Mouse (Mus musculus) embryonic fibroblast, embryonic 13.5 days (primary cell): ENCODE results near the gene Ppp1ca.

Experiments used
- CTCF ChIP-seq: IDR thresholded peaks from 2 replicates; pipeline ENCODE4 v1.5.1; 2011; ENCODE audit warnings: mild to moderate bottlenecking, control low read depth, low read length, moderate library complexity, borderline replicate concordance; ENCODE audit not compliant: insufficient read depth
- POLR2A ChIP-seq: IDR thresholded peaks from 2 replicates; pipeline ENCODE4 v1.6.1; 2011; ENCODE audit warnings: low read depth, mild to moderate bottlenecking, control low read depth, low read length, moderate library complexity

GRCm38 (mm10) chr19:4194776-4195650 lies 3.1 kb downstream of the Ppp1ca start:
- TF ChIP-seq CTCF (no peak), POLR2A (peak; percentile 15; the same call in 1 of the 2 replicates)
